Mouse (Mus musculus) spleen, adult 2 months (tissue): ENCODE measurements around the gene Ccdc162.

ENCODE experiments used
- CTCF ChIP-seq: fragments of 200-500 bp; IDR thresholded peaks from 2 replicates; pipeline ENCODE4 v1.5.1; 2011; ENCODE audit warnings: mild to moderate bottlenecking, inconsistent platforms; ENCODE audit not compliant: insufficient read depth, insufficient read length, insufficient replicate concordance; ENCODE audit errors: extremely low read depth
- POLR2A ChIP-seq: fragments of 200-500 bp; IDR thresholded peaks from 2 replicates; pipeline ENCODE4 v1.6.1; 2011; ENCODE audit warnings: low read depth, low read length, inconsistent platforms

DNA sequence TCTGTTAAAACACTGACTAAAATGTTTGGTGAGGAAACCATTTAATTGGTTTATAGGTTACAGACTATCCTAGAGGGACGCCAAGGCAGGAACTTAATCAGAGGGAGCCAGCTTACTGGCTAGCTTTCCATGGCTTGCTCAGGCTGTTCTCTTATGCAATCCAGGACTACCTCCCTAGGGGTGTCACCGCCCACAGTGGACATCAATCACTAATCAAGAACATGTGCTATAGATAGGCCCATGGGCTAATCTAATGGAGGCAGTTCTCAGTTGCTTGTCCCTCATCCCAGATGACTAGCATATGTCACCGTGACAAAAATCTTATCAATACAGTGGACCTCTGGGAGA is 178.5 kb downstream of the Ccdc162 start:
- TF ChIP-seq CTCF (no peak), POLR2A (no peak)
